Mouse (Mus musculus): ENCODE data around the gene Poc5. TPM values are rescaled to one million over a fixed set of nuclear protein-coding genes. Genes with fewer than 3 reads are reported as not detected.

The Poc5 gene
- polyA plus RNA-seq, 1 experiment = 15.3 TPM

DNA sequence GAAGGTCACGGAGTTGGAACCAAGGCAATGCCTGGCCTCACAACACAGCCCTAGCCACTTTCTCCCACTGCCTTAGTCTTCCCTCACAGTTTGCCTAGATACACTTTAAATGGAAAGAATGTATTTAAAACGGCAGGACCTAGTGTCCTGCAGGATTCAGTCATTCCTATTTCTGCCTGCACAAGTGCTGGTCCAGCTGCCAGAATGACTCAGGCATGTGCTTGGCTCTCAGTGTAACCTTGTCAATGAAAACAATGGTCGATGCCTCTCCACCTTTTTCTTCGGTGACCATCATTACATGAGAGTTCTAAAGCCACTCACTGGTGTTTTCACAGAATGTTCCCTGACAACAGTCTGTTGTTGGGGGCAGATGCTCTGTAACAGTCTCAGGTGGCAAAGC is 30.4 kb downstream of the Poc5 start:
- TF ChIP-seq GATA1 (IDR thresholded peaks at IDR 0.05; ENCODE audit: low read length) = no peak

DNA sequence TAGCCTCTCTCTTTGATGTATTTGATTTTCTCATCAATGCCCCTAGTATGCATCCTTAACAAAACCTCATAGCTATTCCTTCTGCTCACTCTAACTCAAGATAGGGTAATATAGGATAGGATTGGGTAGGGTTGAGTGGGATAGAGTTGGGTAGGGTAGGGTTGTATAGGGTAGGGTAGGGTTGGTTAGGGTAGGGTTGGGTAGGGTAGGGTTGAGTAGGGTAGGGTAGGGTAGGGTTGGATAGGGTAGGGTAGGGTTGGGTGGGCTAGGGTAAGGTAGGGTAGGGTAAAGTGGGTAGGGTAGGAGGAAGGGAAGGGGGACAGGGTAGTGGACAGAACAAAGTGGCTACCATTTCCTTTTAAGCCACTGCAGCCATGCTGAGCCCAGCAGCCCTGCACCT is 33.1 kb downstream of the Poc5 start:
- TF ChIP-seq GATA1 (IDR thresholded peaks at IDR 0.05; ENCODE audit: low read length) = no peak

DNA sequence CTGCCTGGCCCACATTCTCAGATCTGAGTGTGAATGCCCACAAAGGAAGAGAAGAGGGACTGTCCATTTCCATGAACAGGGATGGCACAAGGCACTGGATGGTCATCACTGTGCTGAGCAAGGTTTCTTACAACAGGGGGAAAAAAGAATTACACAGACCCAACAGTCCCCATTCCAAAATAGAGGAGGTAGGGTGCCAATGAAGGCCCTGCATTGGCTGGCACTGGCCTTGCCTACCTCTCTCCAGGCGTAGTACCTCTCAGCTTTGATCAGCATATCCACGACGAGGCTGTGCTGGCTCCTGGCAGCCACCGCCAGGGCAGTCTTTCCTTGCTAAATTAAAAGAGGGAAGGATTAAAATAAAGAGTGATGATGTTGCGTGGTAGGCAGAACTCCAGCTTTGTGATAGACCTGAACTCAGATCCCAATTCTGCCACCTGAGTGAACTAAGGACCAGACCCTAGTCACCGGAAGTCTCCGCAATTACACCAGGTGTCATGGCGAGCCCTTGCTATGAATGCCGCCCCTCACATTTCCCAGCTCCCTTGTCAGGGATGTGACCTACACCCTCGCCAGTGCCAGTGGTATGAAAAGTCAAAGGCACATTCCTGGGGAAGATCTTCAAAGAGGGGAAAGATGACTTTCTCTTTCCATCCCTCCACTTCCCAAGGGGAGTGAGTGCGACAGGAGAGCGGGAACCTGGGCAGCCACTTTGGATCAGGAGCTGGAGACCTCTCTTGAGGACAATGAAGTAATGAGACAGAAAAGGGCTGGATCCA is 36.6 kb downstream of the Poc5 start:
- TF ChIP-seq GATA1 (IDR thresholded peaks at IDR 0.05; ENCODE audit: low read length) = no peak

DNA sequence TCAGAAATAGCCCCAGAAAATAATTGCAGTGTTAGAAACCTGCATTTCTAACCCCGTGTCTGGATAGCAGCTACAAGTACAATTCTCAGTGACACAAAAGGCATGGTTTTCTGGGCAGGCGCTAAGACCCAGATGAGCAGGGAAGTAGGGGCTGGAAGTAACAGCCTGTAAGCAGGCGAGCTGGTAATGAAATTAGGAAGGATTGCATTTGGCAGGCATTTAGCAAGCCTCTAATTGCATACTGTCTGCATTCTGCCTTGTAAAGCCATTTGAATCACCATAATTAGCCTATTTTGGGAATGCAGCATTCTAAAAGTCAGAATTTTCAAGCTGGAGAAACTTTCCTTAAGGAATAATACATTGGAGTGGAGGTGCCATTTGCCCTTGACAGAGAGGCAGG is 38.0 kb downstream of the Poc5 start:
- no peak for TF ChIP-seq GATA1 (IDR thresholded peaks at IDR 0.05; ENCODE audit: low read length)

DNA sequence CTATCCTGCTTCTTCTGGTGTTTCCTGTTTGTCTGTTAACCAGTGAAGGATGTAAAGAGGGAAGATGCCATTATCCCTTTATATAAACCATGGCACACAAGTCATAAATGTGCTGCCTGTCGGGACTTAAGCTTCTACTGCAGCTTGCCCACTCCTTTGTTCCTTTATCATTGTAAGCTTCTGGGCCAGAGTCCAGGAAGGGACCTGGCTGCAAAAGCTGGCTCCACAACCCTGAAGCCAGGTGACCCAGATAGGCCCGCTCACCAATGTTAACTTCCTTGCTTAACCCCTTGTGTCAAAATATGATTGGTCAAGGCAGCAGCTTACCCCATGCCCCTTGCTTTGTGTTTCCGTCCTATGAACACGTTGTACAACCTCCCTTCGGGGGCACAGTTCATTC is 40.4 kb downstream of the Poc5 start:
- TF ChIP-seq GATA1 (IDR thresholded peaks at IDR 0.05; ENCODE audit: low read length) = no peak

DNA sequence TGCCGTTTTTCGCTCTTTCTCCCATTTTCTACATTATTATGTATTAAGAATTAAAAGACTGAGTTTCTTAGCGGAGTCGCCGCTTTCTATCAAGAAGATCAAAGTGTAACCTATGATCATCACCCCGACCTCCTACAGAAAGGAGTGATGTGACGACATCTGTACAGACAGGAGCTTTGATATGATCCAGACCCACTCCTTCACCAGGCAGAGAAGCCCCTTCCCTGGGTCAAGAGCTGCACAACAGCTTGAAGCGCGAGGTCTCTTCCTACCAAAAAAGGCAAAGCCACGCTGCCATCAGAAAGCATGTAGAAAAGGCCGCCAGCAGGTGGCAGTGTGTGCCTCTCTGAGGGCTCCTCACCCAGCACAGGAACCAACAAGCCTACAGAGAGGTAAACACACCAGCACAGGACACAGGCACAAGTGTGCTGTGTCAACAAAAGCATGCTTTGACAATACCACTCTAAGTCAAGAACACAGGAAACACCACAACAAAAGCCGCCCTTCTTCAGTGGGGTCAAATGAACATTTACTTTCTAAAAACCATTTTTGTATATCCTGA is 43.6 kb downstream of the Poc5 start:
- TF ChIP-seq GATA1 (IDR thresholded peaks at IDR 0.05; ENCODE audit: low read length) = no peak

DNA sequence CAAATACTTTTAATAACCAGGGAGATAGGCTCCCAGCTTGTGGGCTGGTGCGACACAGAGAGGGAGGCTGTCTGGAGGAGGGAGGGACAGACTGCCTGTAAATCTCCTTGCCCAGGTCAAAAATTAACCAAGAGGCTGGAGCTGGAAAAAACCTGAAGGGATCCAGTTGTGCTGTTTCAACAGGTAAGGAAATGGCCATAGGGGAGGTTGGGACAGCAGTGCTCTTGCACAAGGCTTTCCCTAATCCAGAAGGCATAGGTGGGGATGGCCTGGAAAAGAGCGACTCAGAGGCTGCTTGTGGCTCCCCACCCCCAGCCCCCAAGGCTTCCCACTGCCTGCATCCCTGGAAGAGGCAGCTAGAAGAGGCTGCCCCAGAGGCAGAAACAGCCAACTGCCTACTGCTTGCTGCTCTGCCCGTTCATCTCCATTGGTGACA is 44.3 kb downstream of the Poc5 start:
- TF ChIP-seq GATA1 (IDR thresholded peaks at IDR 0.05; ENCODE audit: low read length) = no peak

DNA sequence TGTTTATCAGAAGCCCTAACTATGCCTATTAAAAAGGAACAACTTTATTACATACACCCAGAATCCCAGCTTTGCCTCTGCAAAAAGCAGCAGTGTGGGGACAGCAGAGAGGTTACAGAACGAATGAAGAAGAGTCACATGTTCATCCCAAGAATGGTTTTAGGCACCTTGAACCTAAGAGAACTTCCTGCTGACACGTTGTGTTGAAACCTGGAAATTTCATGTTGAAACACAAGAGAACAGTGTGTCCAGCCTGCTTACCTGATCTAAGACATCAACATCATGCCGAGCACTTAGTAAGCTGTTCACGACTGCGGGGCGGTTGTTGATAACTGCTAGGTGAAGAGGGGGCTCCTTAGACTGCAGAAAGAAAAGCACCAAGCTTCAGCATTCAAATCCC is 44.9 kb downstream of the Poc5 start:
- TF ChIP-seq GATA1 (IDR thresholded peaks at IDR 0.05; ENCODE audit: low read length) = no peak

DNA sequence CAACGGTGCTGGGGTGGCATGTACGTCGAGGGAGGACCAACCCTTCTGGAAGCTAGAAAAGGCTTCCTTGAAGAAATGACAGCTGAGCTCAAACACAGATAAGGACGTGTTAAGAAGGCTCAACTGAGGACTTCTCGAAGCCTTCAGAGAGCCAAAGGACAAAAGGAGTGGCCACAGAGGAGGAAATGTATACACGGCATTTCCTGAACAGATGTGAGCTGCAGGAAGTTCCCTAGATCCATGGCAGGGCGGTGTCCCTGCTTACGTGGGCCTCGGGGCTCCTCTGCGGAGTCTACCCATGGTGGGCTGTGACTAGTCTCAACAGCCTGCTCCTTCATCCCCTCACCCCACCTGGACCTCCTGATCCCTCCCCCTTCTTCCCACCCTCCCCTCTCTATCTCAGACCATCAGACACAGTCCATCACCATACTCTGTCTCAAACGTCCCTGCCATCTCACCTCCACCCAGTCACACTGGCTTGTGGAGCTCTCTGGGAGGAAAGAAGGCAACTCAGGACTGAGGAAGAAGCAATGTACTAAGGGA is 45.6 kb downstream of the Poc5 start:
- TF ChIP-seq GATA1 (IDR thresholded peaks at IDR 0.05; ENCODE audit: low read length) = no peak

DNA sequence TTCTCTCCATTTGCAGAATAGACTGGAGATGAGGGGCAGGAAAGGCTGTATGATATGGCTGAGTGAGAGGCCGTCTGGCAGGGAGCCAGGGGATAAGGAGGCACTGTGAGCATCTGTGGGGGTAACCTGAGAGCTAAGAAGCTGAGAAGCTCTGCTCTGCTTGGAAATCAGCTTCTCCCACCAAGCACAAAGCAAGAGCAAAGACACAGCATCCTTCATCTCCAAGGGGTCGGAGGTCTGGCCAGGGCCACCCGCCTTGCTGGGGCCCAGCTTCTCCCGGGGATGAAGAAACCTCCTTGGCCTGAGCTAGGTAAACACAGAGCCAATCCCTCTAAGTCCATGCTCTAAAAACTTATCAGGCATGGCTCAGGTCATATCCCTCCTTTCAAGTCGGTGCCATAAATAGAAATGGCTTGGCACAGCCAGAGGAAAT is 46.8 kb downstream of the Poc5 start:
- TF ChIP-seq GATA1 (IDR thresholded peaks at IDR 0.05; ENCODE audit: low read length) = no peak

DNA sequence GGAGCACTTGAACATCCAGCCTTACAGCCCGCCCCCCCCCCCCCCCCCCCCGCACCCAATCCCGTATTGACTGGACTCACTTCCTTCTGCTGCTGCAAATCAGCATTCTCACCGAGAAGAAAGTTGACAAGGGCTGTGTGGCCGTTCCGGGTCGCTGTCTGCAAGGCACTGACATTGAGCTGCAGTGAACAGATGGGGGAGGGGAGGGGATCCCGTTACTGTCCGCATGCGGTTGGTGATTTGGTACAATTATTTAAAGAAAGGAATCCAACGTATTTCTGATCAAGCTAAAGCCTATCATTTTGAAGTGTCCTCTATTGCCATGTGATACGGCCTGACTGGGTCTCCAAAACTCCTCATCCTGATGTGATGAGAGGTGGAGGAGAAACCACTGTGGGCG is 47.7 kb downstream of the Poc5 start:
- no peak for TF ChIP-seq GATA1 (IDR thresholded peaks at IDR 0.05; ENCODE audit: low read length)

DNA sequence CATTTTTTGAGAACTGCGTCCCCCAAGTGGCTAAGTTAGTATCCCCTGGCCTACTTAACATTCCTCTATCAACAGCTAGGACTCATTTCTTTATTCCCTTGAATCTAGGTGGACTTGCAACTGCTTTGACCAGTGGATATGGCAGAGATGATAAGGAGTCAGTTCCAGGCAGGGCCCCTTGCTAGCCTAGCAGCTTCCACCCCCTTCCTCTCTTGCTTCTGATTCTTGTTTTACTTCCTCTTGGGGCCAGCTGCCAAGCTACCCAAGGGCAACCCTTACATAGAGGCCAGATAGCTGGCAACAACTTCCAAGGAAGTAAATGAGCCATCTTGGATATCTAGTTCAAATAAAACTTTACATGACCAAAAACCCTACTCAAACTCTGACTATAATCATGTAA is 48.8 kb downstream of the Poc5 start:
- no peak for TF ChIP-seq GATA1 (IDR thresholded peaks at IDR 0.05; ENCODE audit: low read length)

DNA sequence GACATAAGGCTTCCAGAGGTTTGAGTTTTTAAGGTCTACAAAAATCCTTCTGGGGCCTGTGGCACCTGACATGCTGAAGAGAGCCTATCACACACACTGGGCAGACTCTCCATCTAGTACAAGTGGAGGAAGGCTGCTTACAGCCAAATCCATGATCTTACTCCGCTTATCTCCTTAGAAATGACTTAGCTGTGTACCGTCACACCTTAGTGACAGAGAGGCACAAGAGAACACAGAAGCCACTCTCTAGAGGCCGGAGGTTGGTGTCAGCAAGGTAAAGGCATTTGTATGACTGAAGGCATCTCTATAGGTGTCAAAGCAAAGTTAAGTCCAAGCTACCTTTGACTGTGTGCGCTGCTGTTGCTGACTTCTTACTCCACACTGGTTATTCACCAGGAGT is 52.3 kb downstream of the Poc5 start:
- no peak for TF ChIP-seq GATA1 (IDR thresholded peaks at IDR 0.05; ENCODE audit: low read length)

DNA sequence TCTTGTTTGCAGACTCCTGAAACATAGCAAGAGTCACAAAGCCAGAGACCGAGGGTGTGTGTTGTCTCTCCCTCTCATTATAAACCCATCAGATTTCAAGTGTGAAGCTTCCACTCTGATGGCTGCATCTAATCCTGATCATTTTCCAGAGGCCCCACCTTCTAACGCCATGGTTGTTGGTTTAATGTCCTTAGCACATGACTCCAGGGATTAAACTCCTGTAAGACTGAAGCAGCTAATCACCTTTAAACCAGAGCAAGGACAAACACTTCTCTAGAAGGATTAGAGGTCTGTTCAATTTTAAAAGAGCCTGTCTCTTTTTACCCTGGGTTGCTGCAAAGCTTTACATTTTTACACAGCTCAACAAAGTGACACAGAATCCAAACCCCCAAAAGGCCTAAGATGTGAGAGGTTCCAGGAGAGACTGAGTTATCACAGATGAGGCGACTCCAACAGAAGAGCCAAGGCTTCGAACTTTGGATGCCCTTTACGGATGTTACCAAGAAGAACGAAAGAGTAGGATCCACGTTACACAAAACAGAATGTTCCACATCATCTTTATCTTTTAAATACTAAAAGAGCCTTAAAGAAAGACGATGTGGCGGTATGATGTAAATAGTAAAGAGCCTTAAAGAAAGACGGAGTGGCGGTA is 62.2 kb downstream of the Poc5 start:
- TF ChIP-seq GATA1 (IDR thresholded peaks at IDR 0.05; ENCODE audit: low read length) = no peak

DNA sequence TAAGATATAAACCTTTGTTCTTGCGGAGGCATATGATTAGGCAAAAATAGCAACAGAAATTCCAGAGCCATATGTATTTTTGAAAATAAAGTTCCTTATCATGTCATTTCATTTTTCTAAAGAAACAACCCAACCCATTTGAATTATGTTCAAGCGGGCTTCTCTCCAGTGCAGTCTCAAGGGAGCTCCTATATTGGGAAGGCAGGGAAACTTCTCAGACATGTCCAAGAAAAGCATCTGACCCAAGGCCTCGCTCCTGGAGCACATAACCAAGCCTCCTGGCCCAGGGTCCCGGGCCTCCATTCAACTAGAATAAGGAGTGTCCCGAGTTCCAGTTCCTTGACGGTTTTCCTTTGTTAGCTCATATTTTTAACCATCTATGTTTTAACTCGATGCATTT is 62.8 kb downstream of the Poc5 start:
- no peak for TF ChIP-seq GATA1 (IDR thresholded peaks at IDR 0.05; ENCODE audit: low read length)

DNA sequence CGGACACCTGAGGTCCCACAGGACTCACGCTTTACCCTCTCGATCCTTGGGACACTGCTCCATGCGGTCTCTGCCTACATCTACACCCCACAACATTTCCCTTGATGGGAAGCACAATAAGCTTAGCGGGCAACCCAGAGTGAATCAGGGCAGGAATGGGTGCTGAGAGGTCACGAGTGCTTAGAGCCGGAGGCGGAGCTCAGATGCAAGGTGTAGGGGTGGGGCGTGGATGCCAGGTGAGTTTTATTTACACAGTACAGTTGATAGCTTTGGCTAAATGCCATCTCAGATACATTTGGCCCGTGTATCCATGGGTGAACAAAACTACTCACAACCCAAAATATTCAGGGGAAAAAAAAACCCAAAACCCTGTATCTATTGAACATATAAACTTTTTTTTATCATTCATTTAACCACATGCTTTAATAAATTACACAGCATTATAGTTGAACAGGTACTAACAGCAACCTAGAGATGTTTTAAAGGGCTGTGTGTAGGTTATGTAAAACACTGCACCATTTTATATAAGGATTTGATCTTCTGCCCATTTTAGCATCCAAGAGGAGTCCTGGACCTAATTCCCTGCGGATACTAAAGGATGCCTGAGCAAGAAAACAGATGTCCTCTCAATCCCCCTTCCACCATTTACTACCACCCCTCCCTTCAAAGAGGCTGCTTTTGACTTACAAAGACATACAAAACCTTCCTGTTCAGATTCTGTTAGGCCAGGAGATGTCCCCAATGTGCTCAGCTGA is 63.5 kb downstream of the Poc5 start:
- TF ChIP-seq GATA1 (IDR thresholded peaks at IDR 0.05; ENCODE audit: low read length) = no peak

All from G1E-ER4 (cell line).